Mouse (Mus musculus) midbrain, embryonic 14.5 days (tissue): ENCODE data around the gene Wdr37. TPM values are rescaled to one million over a fixed set of nuclear protein-coding genes. Genes with fewer than 3 reads are reported as not detected.
"Not testable (repeated sequence)": the region's sequence is repeated elsewhere in the genome, so short reads cannot be mapped to it uniquely, and the experiment has no call there.

Experiments used
- ATAC-seq: fragments of 200-750 bp; cut with Nextera tagmentation; 2 replicates; pipeline ENCODE4 v1.8.0; 2017; ENCODE audit warnings: moderate number of reproducible peaks, moderate library complexity; ENCODE audit not compliant: low FRiP score, low TSS enrichment
- DNase-seq: peaks from one replicate; pipeline ENCODE4 v3.0.0-alpha.2; 2015
- H3K27ac ChIP-seq: fragments of 300-500 bp; sonication (generic); replicated peaks from 2 replicates; pipeline ENCODE4 v1.5.1; 2014; ENCODE audit warnings: mild to moderate bottlenecking, low read depth, low read length, moderate library complexity
- H3K27me3 ChIP-seq: fragments of 300-500 bp; sonication (generic); 2 replicates; pipeline ENCODE4 v1.6.1; 2014; ENCODE audit warnings: low read length, control low read depth, mixed read lengths; ENCODE audit not compliant: control insufficient read depth, insufficient read depth
- H3K36me3 ChIP-seq: fragments of 300-500 bp; sonication (generic); 2 replicates; pipeline ENCODE4 v1.6.1; 2014; ENCODE audit warnings: low read length, control low read depth; ENCODE audit not compliant: control insufficient read depth, insufficient read depth
- H3K4me1 ChIP-seq: fragments of 300-500 bp; sonication (generic); 2 replicates; pipeline ENCODE4 v1.6.1; 2014; ENCODE audit warnings: mild to moderate bottlenecking, antibody characterized with exemption, low read length, control low read depth; ENCODE audit not compliant: control insufficient read depth, insufficient read depth
- H3K4me2 ChIP-seq: fragments of 300-500 bp; sonication (generic); 2 replicates; pipeline ENCODE4 v1.6.1; 2014; ENCODE audit warnings: mild to moderate bottlenecking, low read length, moderate library complexity
- H3K4me3 ChIP-seq: fragments of 300-500 bp; sonication (generic); replicated peaks from 2 replicates; pipeline ENCODE4 v1.5.1; 2014; ENCODE audit warnings: low read depth, low read length
- H3K9ac ChIP-seq: fragments of 300-500 bp; sonication (generic); replicated peaks from 2 replicates; pipeline ENCODE4 v1.6.1; 2014; ENCODE audit warnings: mild to moderate bottlenecking, low read length, moderate library complexity
- H3K9me3 ChIP-seq: fragments of 300-500 bp; sonication (generic); 2 replicates; pipeline ENCODE4 v1.6.1; 2016; ENCODE audit warnings: low read length, control low read depth, mixed read lengths; ENCODE audit not compliant: control insufficient read depth
- WGBS: fragments of 180-500 bp; shearing (Covaris S2); extraction: QIAGEN DNeasy Blood & Tissue Kit; methylation state at CpG from one replicate; pipeline ENCODE4 v1.1.7; 2014; 5-methylcytosine and 5-hydroxymethylcytosine counted together
- polyA plus RNA-seq: library from polyadenylated mRNA; unstranded; fragments of >200 nt; fragmentation: Nextera tagmentation; extraction: Ambion mirVana; gene quantifications from 2 replicates; pipeline ENCODE4 v1.2.1, GENCODE M21; 2014

Wdr37 gene
- polyA plus RNA-seq: 51.3 and 71.0 TPM in 2 replicates

DNA sequence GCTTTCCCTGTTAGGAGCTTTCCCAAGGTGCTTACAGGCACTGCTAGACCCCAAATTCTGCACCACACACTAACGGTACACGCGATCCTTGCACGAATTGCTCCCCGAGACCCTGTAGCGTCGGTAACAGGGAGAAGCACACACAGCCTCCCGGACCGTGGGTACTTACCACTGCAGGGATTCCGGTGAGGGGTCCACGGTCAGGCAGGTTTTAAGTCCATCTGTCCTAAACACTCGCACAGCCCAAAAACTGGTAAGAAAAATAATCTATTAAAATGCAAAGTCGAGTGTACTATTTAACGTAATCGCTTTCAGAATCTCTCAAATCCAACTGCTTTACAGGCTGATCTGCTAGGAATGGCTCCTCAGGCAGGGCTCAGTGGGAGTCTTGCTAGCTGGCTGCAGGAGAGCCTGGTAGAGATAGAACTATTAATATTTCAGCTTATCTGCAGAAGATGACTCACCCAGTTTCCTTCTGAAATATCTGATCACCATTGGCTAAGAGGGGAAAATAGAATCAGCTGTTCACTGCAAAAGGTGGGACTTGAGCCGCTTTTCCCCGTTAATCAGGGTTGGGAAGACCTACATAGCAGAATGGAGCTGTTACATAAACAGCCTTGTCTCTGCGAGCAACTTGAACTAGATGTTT is at the start of gene Wdr37:
Wdr37 (minus strand) TSS at position 596 of the 649 bp plus-strand sequence.
- under 1% methylated on average over 18 of the region's 18 CpGs for WGBS
- DNase-seq: peak; percentile 66

GRCm38 (mm10) chr13:8913890-8914289 is 42.2 kb upstream of the Wdr37 start:
- not testable (repeated sequence) for DNase-seq, H3K27me3 ChIP-seq, H3K9ac ChIP-seq, H3K4me1 ChIP-seq, H3K4me3 ChIP-seq, H3K27ac ChIP-seq, ATAC-seq, H3K9me3 ChIP-seq, H3K36me3 ChIP-seq, H3K4me2 ChIP-seq
- 96% methylated on average over 8 of the region's 8 CpGs for WGBS

More for the DNA sequence above, at the start of gene Wdr37:
- peaks cover 22% of the 10 kb centered on the region for H3K4me1 ChIP-seq
- peak within 1 kb of the TSS; percentile 93 for H3K27ac ChIP-seq
- peak within 1 kb of the TSS; percentile 88 for H3K9ac ChIP-seq
- H3K36me3 ChIP-seq: no peaks in the 10 kb centered on the region
- ATAC-seq: peak; percentile 38; the same call in 1 of the 2 replicates
- H3K4me2 ChIP-seq: peak within 1 kb of the TSS; percentile 61
- peak within 1 kb of the TSS; percentile 91 for H3K4me3 ChIP-seq
- H3K9me3 ChIP-seq: no peaks in the 10 kb centered on the region
- H3K27me3 ChIP-seq: no peaks in the 10 kb centered on the region

GRCm38 (mm10) chr13:8905986-8906385 is 34.3 kb upstream of the Wdr37 start:
- ATAC-seq, H3K4me1 ChIP-seq, H3K9me3 ChIP-seq, DNase-seq, H3K27me3 ChIP-seq, H3K27ac ChIP-seq, H3K4me2 ChIP-seq, H3K4me3 ChIP-seq, H3K36me3 ChIP-seq, H3K9ac ChIP-seq: not testable (repeated sequence)
- 90% methylated on average over 2 of the region's 2 CpGs for WGBS

- H3K36me3 ChIP-seq: peaks cover 32% of the 10 kb centered on the region
- no peaks in the 10 kb centered on the region for H3K27me3 ChIP-seq
- ATAC-seq (no peak), DNase-seq (peak; percentile 50)
- no peaks in the 10 kb centered on the region for H3K9me3 ChIP-seq
- peaks cover 17% of the 10 kb centered on the region; the same call in 1 of the 2 replicates for H3K4me1 ChIP-seq
- H3K27ac ChIP-seq: no peak overlapping the region
- no peak overlapping the region for H3K4me2 ChIP-seq
- 100% methylated on average over 1 of the region's 1 CpGs for whole genome bisulfite sequencing
- H3K4me3 ChIP-seq: no peak overlapping the region
- no peak overlapping the region for H3K9ac ChIP-seq
Observed at GRCm38 (mm10) chr13:8888603-8889002, 16.9 kb upstream of the Wdr37 start.

GRCm38 (mm10) chr13:8886185-8886560 is 14.5 kb upstream of the Wdr37 start:
- DNase-seq: no peak

GRCm38 (mm10) chr13:8885445-8886184 is 13.9 kb upstream of the Wdr37 start, which contains the start of gene Idi1:
Idi1 (plus strand) TSS chr13:8885501.
- under 1% methylated on average over 46 of the region's 46 CpGs for WGBS
- H3K36me3 ChIP-seq: peaks cover 21% of the 10 kb centered on the region
- H3K4me1 ChIP-seq: peaks cover 17% of the 10 kb centered on the region; the same call in 1 of the 2 replicates
- ATAC-seq: peak; percentile 100
- peak; percentile 99 for DNase-seq
- peak within 1 kb of the TSS; percentile 71 for H3K4me2 ChIP-seq
- H3K9me3 ChIP-seq: no peaks in the 10 kb centered on the region
- peak within 1 kb of the TSS; percentile 57 for H3K4me3 ChIP-seq
- H3K27ac ChIP-seq: peak within 1 kb of the TSS; percentile 97
- no peaks in the 10 kb centered on the region for H3K27me3 ChIP-seq
- peak within 1 kb of the TSS; percentile 59 for H3K9ac ChIP-seq

More at GRCm38 (mm10) chr13:8886185-8886560, 14.5 kb upstream of the Wdr37 start:
- H3K4me2 ChIP-seq: peak overlapping the region; percentile 71
- H3K4me3 ChIP-seq: peak overlapping the region; percentile 57
- 2% methylated on average over 9 of the region's 9 CpGs for WGBS
- peak overlapping the region; percentile 59 for H3K9ac ChIP-seq
- no peaks in the 10 kb centered on the region for H3K9me3 ChIP-seq
- H3K27ac ChIP-seq: peak overlapping the region; percentile 97
- no peaks in the 10 kb centered on the region for H3K27me3 ChIP-seq
- peaks cover 17% of the 10 kb centered on the region; the same call in 1 of the 2 replicates for H3K4me1 ChIP-seq
- peaks cover 21% of the 10 kb centered on the region for H3K36me3 ChIP-seq
- no peak for ATAC-seq

DNA sequence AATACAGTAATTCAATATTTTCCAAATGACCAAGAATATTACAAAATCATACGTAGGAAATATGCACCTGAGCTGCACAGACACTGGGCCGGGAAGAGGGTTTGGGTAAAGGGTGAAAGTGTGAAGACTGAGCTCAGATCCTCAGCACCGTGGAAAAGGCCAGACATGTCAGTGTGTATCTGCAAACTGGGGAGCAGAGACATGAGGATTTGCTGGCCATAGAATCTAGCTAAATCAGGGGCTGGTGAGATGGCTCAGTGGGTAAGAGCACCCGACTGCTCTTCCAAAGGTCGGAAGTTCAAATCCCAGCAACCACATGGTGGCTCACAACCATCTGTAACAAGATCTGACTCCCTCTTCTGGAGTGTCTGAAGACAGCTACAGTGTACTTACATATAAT is 12.2 kb upstream of the Wdr37 start:
- WGBS: 87% methylated on average over 5 of the region's 5 CpGs
- not testable (repeated sequence) for H3K27me3 ChIP-seq, H3K4me2 ChIP-seq, H3K9me3 ChIP-seq, H3K9ac ChIP-seq, H3K4me3 ChIP-seq, ATAC-seq, H3K27ac ChIP-seq, DNase-seq, H3K36me3 ChIP-seq
- H3K4me1 ChIP-seq: peaks cover 17% of the 10 kb centered on the region; the same call in 1 of the 2 replicates

DNA sequence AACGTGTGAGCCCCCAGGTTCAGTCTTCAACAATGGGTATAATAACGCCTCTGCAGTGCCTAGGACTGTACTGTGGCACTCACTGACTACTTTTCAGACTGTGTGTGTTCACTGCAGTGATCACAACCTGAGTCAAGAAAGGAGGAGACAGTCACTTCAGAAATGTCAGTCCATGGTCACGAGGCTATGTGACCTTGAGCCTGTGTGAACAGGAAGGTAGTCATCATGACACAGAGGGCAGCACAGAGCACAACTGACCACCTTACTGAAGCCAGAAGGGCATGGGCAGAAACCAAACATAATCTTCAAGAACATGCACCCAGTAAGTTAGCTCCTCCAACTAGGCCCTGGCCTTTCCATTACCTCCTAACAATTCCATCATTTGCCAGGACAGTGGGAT is 9.9 kb upstream of the Wdr37 start:
- no peaks in the 10 kb centered on the region for H3K27me3 ChIP-seq
- H3K4me1 ChIP-seq: 0 out of 2 replicates have a peak, but pooled peaks cover 5% of the 10 kb centered on the region
- H3K9me3 ChIP-seq: no peaks in the 10 kb centered on the region
- no peaks in the 10 kb centered on the region for H3K36me3 ChIP-seq
- DNase-seq (no peak), ATAC-seq (no peak)
- no peak overlapping the region for H3K27ac ChIP-seq
- 69% methylated on average over 3 of the region's 3 CpGs for WGBS
- no peak overlapping the region for H3K9ac ChIP-seq
- H3K4me3 ChIP-seq: no peak overlapping the region
- no peak overlapping the region for H3K4me2 ChIP-seq
